Mouse (Mus musculus): ENCODE data around the gene Edil3. TPM values are rescaled to one million over a fixed set of nuclear protein-coding genes. Genes with fewer than 3 reads are reported as not detected.

Gene Edil3
- polyA plus RNA-seq, 1 experiment from 2014 or later, result 3.3 TPM

- ATAC-seq (replicated peaks; ENCODE audit: insufficient number of reproducible peaks, insufficient read depth, low FRiP score, low read depth), result no peak
- Histone ChIP-seq H3K36me3 (no peaks in the 10 kb centered on the region), H3K9ac (no peak overlapping the region), H3K4me3 (no peak overlapping the region), H3K9me3 (replicated peaks) (no peaks in the 10 kb centered on the region), H3K27me3 (no peaks in the 10 kb centered on the region), H3K27ac (no peak overlapping the region), H3K4me2 (no peak overlapping the region), H3K4me1 (replicated peaks) (no peaks in the 10 kb centered on the region)
- WGBS, result 48% methylated on average over 6 of the region's 6 CpGs
These were observed 301.4 kb downstream of the Edil3 start for GRCm38 (mm10) chr13:89122511-89123253.

- Histone ChIP-seq H3K9me3 (replicated peaks) (no peaks in the 10 kb centered on the region), H3K4me3 (no peak overlapping the region), H3K27me3 (no peaks in the 10 kb centered on the region), H3K9ac (no peak overlapping the region), H3K4me2 (no peak overlapping the region), H3K4me1 (replicated peaks) (no peaks in the 10 kb centered on the region), H3K27ac (no peak overlapping the region), H3K36me3 (no peaks in the 10 kb centered on the region)
- WGBS, result 89% methylated on average over 5 of the region's 5 CpGs
- ATAC-seq (replicated peaks; ENCODE audit: insufficient number of reproducible peaks, insufficient read depth, low FRiP score, low read depth), result no peak
These were observed 302.1 kb downstream of the Edil3 start for GRCm38 (mm10) chr13:89123396-89123795.

GRCm38 (mm10) chr13:89146056-89146547 lies 324.8 kb downstream of the Edil3 start:
- 30% methylated on average over 4 of the region's 4 CpGs for WGBS
- H3K27me3 ChIP-seq, result no peaks in the 10 kb centered on the region
- no peak for ATAC-seq (replicated peaks; ENCODE audit: insufficient number of reproducible peaks, insufficient read depth, low FRiP score, low read depth)
- no peaks in the 10 kb centered on the region for H3K9me3 ChIP-seq (replicated peaks)
- no peaks in the 10 kb centered on the region for H3K4me1 ChIP-seq (replicated peaks)
- H3K27ac ChIP-seq, result no peak overlapping the region
- no peaks in the 10 kb centered on the region for H3K36me3 ChIP-seq
- no peak overlapping the region for H3K4me2 ChIP-seq
- no peak overlapping the region for H3K4me3 ChIP-seq
- no peak overlapping the region for H3K9ac ChIP-seq

- no peak overlapping the region for H3K4me3 ChIP-seq
- ATAC-seq (replicated peaks; ENCODE audit: insufficient number of reproducible peaks, insufficient read depth, low FRiP score, low read depth), result no peak
- H3K36me3 ChIP-seq, result no peaks in the 10 kb centered on the region
- 77% methylated on average over 3 of the region's 3 CpGs for WGBS
- H3K4me2 ChIP-seq, result no peak overlapping the region
- H3K9ac ChIP-seq, result no peak overlapping the region
- H3K27ac ChIP-seq, result no peak overlapping the region
- H3K27me3 ChIP-seq, result no peaks in the 10 kb centered on the region
- H3K9me3 ChIP-seq (replicated peaks), result no peaks in the 10 kb centered on the region
- no peaks in the 10 kb centered on the region for H3K4me1 ChIP-seq (replicated peaks)
These were observed 330.6 kb downstream of the Edil3 start for GRCm38 (mm10) chr13:89151878-89152277.

GRCm38 (mm10) chr13:89167960-89168359 lies 346.7 kb downstream of the Edil3 start:
- Histone ChIP-seq H3K36me3 (no peaks in the 10 kb centered on the region), H3K9ac (no peak overlapping the region), H3K27me3 (no peaks in the 10 kb centered on the region), H3K4me3 (no peak overlapping the region), H3K4me2 (no peak overlapping the region), H3K9me3 (replicated peaks) (no peaks in the 10 kb centered on the region), H3K27ac (no peak overlapping the region), H3K4me1 (replicated peaks) (no peaks in the 10 kb centered on the region)
- 69% methylated on average over 1 of the region's 1 CpGs for WGBS
- ATAC-seq (replicated peaks; ENCODE audit: insufficient number of reproducible peaks, insufficient read depth, low FRiP score, low read depth), result no peak

GRCm38 (mm10) chr13:89170040-89170439 lies 348.8 kb downstream of the Edil3 start:
- no peaks in the 10 kb centered on the region for H3K4me1 ChIP-seq (replicated peaks)
- H3K9me3 ChIP-seq (replicated peaks), result no peaks in the 10 kb centered on the region
- no peaks in the 10 kb centered on the region for H3K36me3 ChIP-seq
- no peak overlapping the region for H3K4me3 ChIP-seq
- WGBS, result 92% methylated on average over 4 of the region's 4 CpGs
- no peaks in the 10 kb centered on the region for H3K27me3 ChIP-seq
- no peak for ATAC-seq (replicated peaks; ENCODE audit: insufficient number of reproducible peaks, insufficient read depth, low FRiP score, low read depth)
- no peak overlapping the region for H3K27ac ChIP-seq
- H3K4me2 ChIP-seq, result no peak overlapping the region
- H3K9ac ChIP-seq, result no peak overlapping the region

- Histone ChIP-seq H3K4me1 (replicated peaks) (no peaks in the 10 kb centered on the region), H3K27me3 (no peaks in the 10 kb centered on the region), H3K4me3 (no peak overlapping the region), H3K9ac (no peak overlapping the region), H3K4me2 (no peak overlapping the region), H3K27ac (no peak overlapping the region), H3K9me3 (replicated peaks) (no peaks in the 10 kb centered on the region), H3K36me3 (no peaks in the 10 kb centered on the region)
- no peak for ATAC-seq (replicated peaks; ENCODE audit: insufficient number of reproducible peaks, insufficient read depth, low FRiP score, low read depth)
- WGBS, result 82% methylated on average over 2 of the region's 2 CpGs
These were observed 353.9 kb downstream of the Edil3 start for GRCm38 (mm10) chr13:89175154-89175553.

GRCm38 (mm10) chr13:89189051-89189450 lies 367.8 kb downstream of the Edil3 start:
- ATAC-seq (replicated peaks; ENCODE audit: insufficient number of reproducible peaks, insufficient read depth, low FRiP score, low read depth), result no peak
- no peak overlapping the region for H3K9ac ChIP-seq
- H3K4me1 ChIP-seq (replicated peaks), result no peaks in the 10 kb centered on the region
- H3K36me3 ChIP-seq, result no peaks in the 10 kb centered on the region
- 91% methylated on average over 1 of the region's 1 CpGs for WGBS
- H3K4me2 ChIP-seq, result no peak overlapping the region
- H3K4me3 ChIP-seq, result no peak overlapping the region
- no peaks in the 10 kb centered on the region for H3K27me3 ChIP-seq
- no peak overlapping the region for H3K27ac ChIP-seq
- no peaks in the 10 kb centered on the region for H3K9me3 ChIP-seq (replicated peaks)

- Histone ChIP-seq H3K27ac (no peak overlapping the region), H3K4me2 (no peak overlapping the region), H3K36me3 (no peaks in the 10 kb centered on the region), H3K27me3 (no peaks in the 10 kb centered on the region), H3K4me1 (replicated peaks) (no peaks in the 10 kb centered on the region), H3K9ac (no peak overlapping the region), H3K9me3 (replicated peaks) (no peaks in the 10 kb centered on the region), H3K4me3 (no peak overlapping the region)
- no peak for ATAC-seq (replicated peaks; ENCODE audit: insufficient number of reproducible peaks, insufficient read depth, low FRiP score, low read depth)
- WGBS, result 62% methylated on average over 2 of the region's 2 CpGs
These were observed 375.7 kb downstream of the Edil3 start for GRCm38 (mm10) chr13:89197019-89197418.

- no peak overlapping the region for H3K9ac ChIP-seq
- H3K4me2 ChIP-seq, result no peak overlapping the region
- H3K27me3 ChIP-seq, result no peaks in the 10 kb centered on the region
- WGBS, result 32% methylated on average over 2 of the region's 2 CpGs
- H3K4me3 ChIP-seq, result no peak overlapping the region
- H3K4me1 ChIP-seq (replicated peaks), result no peaks in the 10 kb centered on the region
- no peak overlapping the region for H3K27ac ChIP-seq
- ATAC-seq (replicated peaks; ENCODE audit: insufficient number of reproducible peaks, insufficient read depth, low FRiP score, low read depth), result no peak
- H3K36me3 ChIP-seq, result no peaks in the 10 kb centered on the region
- H3K9me3 ChIP-seq (replicated peaks), result no peaks in the 10 kb centered on the region
These were observed 378.0 kb downstream of the Edil3 start for GRCm38 (mm10) chr13:89199275-89199674.

GRCm38 (mm10) chr13:89238104-89238503 lies 416.8 kb downstream of the Edil3 start:
- ATAC-seq (replicated peaks; ENCODE audit: insufficient number of reproducible peaks, insufficient read depth, low FRiP score, low read depth), result no peak
- Histone ChIP-seq H3K27ac (no peak overlapping the region), H3K9me3 (replicated peaks) (no peaks in the 10 kb centered on the region), H3K27me3 (no peaks in the 10 kb centered on the region), H3K36me3 (no peaks in the 10 kb centered on the region), H3K4me1 (replicated peaks) (no peaks in the 10 kb centered on the region), H3K4me2 (no peak overlapping the region), H3K4me3 (no peak overlapping the region), H3K9ac (no peak overlapping the region)
- 85% methylated on average over 1 of the region's 1 CpGs for WGBS

- ATAC-seq (replicated peaks; ENCODE audit: insufficient number of reproducible peaks, insufficient read depth, low FRiP score, low read depth), result no peak
- no peak overlapping the region for H3K27ac ChIP-seq
These were observed 432.8 kb downstream of the Edil3 start for GRCm38 (mm10) chr13:89253990-89254642.

More at GRCm38 (mm10) chr13:89253990-89254642, 432.8 kb downstream of the Edil3 start:
- 72% methylated on average over 4 of the region's 4 CpGs for WGBS
- H3K4me3 ChIP-seq, result no peak overlapping the region
- H3K4me2 ChIP-seq, result no peak overlapping the region
- no peak overlapping the region for H3K9ac ChIP-seq
- no peaks in the 10 kb centered on the region for H3K4me1 ChIP-seq (replicated peaks)
- H3K9me3 ChIP-seq (replicated peaks), result no peaks in the 10 kb centered on the region
- no peaks in the 10 kb centered on the region for H3K27me3 ChIP-seq
- no peaks in the 10 kb centered on the region for H3K36me3 ChIP-seq

Measured in heart, embryonic 15.5 days (tissue).